Mouse (Mus musculus) skeletal muscle tissue, adult 2 months (tissue): ENCODE results near the gene Nubp2.
A peak's percentile ranks its signal among the peaks of the same experiment; 100 is the strongest.

ENCODE experiments used
- DNase-seq: peaks from one replicate; pipeline ENCODE4 v3.0.0-alpha.2; 2012; ENCODE audit warnings: low read depth, low spot score

Nubp2 gene

DNA sequence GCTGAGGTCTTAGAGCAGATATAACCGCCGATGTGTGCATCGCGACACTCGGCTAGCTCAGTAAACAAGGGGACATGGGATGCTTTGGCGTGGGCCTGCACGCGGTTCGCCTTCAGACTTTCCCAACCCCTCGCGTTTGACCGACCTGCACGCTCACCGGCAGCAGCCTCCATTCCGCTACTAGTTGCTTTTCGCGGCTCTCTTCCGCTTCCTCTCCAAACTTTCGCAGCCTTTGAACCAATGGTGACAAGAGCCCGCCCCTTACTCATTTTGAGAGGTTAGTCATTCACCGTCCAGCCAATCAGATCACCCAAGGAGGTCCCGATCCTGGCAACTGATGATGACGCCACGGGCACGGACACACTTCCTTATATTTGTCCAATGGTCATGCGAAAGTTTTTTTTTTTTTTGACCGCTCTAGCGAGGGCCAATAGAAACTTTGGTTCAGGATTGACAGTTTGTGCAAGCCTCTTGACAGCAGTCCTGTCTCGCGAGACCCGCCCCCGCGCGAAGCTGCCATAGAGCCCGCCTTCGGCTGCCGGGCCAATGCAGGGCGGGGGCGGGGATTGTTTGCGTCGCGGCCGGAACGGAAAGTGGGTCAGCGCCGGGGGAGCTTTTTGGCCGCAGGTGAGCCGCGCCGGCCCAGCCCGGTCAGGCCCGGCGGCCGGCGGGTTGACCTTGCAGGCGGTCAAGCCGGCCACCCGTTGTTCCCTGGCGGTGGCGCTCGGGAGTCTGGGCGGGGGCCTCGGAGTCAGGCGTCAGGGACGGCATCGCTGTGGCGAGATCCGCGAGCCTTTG, at the start of gene Nubp2, which contains the start of gene Spsb3:
Nubp2 (minus strand) TSS at position 216 of the 798 bp plus-strand sequence.
Spsb3 (plus strand) TSS at position 510 of the 798 bp plus-strand sequence.
- peak; percentile 100 for DNase-seq

DNA sequence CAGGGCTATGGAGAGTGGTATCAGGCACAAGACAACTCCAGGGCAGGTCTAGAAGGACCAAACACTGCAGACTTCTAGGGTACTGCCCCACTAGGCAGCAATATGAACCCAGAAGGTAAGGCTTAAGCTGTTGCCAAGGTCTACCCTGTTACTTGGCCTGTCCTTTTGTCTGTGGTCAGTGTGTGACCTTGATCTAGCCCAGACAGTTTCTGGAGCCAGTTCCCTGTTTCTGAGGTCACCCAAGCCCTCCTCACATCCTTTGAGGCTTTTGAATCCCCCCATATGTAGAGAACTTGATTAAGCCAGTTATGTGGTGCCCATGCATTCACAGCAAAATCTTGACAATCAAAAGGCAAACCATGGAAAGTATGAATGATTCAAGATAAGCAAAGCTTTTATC, 49.5 kb upstream of the Nubp2 start:
- DNase-seq = no peak

DNA sequence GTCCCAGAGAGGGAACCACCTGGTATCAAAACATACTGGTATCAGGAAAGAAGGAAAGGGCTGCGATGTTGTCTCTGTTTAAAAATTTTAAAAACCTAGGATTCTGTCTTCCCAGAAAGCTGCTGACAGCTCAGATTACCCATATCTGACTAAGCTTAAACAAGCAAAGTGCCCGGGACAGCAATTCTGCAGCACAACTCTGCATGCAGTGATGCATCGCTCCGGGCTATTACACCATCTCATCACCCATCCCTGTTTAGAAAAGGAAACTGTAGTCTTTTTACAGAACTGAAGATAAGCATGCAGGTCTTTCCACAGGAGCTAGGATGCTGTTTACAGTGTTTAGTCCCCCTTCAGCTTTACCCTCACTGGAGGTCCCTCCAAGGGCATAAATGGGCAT, 48.8 kb upstream of the Nubp2 start:
- DNase-seq = no peak

DNA sequence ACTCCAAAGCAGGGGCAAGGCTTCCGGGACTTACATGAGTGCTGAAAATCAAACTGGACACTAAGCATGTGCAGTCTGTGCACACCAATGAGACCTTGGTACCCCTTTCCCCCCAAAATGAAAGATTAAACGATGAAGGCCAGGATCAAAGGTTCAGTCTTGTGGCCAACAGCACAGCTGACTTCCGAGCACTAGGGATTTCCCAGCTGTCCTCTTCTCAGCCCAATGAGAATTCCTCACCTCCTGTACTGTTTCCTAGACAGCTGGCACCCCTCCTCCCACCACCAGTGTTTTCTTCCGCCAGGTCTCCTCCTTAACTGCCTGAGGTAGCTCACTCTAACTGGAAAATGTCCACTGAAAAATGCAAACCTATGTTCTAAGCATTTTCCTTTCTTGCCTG, 47.0 kb upstream of the Nubp2 start:
- DNase-seq = no peak

DNA sequence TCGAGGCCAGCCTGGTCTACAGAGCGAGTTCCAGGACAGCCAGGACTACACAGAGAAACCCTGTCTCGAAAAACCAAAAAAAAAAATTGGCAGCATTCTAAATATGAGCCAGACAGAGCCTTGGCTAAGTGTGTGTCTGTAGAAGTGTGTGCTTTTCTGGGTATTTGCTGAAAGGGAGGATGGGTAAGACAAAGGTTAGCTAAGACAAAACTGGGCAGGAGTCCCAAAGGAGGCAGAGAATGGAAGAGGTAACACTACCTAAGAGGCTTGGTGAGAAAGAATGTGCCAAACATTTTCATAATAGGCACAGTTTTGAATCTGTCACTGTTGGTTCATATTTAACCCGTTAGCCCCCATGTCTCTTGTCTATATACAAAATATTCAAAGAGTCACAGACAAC, 46.3 kb upstream of the Nubp2 start:
- no peak for DNase-seq

DNA sequence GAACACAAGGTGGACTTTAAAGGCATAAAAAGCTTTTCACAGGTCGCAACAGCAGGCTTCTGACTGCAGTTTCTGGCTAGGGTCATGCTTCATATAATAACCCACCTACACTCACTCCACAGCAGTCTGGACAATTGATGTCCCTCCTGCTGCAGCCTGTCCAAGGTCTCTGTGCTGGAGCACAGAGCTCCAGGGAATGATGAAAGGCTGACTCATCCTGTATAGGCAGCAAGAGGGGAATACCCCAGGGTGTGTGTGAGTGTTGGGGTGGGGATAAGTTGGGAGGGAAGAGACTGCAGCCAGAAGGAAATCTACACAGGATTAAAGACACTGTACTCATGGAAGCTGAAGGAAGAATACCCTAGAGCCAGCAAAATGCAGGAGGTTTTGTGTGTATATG, 43.4 kb upstream of the Nubp2 start:
- DNase-seq = no peak

DNA sequence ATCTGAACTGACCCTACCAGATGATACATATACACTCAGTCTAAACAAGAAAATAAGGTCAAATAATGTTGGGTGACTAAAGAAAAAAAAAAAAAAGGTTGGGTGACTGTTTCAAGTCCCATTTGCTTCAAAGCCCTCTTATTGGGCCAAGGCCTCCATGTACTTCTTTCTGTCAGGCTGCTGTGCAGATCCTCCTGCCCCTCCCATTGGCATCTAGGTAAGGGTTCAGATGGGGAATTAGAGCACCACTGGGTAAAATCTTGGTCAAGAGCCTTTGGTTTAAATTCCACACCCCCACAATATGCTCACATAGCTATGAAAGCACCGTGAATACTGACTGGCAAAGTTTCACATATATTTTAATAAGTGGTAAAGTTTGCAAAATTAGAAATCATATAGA, 37.1 kb upstream of the Nubp2 start:
- DNase-seq = no peak

DNA sequence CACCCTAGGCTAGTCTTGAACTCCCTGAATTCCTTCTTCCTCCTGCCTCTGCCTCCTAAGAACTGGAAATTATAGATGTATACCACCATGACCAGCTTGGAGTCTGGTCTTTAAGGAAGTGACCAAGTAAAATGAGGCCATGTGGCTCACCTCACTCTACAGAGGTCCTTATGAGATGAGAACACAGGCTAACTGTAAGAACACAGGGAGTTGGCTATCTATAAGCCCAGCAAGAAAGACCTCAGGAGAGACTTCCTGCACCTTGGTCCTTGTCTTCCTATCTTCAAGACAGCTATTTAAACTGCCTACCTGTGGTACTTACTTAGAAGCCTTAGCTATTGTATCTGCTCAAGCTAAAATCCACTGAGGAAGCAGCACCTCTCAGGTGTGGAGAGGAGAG, 27.8 kb upstream of the Nubp2 start:
- DNase-seq = no peak

DNA sequence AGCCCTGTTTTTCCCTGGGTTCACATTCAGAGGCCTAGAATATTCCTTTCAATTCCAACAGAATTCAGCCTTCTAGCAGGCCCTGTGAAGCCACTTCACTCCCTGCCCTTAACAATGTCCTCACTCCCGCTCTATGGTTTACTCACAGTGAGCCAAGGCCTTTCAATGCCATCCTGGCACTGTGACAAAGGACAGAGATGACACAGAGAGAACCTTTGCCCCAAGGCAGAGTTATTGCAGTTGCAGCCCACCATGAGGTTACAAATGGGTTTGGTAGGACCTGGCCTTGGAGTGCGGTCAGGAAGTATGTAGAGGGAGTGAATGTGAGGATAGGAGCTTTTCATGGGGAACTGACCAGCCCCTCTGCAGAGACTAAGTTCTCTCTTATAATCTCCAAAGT, 21.4 kb upstream of the Nubp2 start:
- DNase-seq = no peak

DNA sequence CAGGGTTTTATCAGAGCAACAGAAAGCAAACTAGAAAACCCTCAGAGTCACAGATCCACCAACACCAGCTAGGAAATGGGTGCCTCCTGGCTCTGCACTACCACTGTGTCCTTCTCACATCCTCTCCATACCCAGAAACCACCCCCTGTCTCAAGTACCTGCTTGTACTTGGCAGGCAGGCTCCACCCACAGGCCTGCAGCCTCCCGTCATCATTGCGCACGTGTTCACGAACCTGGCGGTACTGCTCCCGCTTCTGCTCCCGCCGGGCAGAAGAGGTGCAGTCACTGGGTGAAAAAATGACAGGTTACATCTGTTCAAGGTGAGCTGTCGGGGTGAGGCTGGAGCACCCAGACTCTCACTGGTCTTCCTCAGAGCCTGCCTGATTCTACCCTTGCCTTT, 17.6 kb upstream of the Nubp2 start:
- no peak for DNase-seq

DNA sequence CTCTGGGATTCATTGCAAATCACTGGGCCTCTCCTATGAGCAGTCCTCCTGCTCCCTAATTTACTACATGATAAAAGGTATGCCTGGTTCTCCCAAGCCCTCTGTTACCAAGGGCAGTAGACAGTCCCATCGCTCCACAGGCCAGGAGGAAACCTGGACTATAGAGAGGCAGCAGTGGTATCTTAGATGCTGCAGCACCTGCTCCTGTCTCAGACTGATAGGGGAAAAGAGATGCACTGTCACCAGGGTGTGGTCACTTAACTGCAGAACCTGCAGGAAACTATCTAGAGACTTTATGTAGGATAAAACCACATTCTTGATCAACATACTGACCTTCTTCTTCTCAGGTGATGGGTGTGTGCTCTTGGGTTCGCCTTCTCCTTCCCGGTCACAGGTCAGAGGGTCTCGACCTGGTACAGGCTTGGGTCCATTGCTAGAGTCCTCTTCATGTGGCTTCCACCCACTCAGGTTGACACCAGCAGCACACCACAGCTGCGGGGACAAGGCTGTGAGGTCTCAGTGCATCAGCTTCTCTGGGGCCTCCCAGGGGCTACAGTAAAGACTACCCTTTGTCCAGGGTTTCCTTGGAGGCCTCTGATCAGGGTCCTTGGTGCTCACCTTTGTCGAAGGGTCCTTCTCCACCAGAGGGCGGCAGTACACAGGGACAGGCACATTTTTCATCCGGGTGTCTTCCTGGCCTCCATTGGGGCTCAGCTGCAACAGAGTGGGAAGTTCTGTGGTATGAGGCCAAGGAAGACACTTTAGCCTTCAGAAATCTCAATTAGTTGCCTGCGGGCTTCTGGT, 16.7 kb upstream of the Nubp2 start:
- DNase-seq = no peak

DNA sequence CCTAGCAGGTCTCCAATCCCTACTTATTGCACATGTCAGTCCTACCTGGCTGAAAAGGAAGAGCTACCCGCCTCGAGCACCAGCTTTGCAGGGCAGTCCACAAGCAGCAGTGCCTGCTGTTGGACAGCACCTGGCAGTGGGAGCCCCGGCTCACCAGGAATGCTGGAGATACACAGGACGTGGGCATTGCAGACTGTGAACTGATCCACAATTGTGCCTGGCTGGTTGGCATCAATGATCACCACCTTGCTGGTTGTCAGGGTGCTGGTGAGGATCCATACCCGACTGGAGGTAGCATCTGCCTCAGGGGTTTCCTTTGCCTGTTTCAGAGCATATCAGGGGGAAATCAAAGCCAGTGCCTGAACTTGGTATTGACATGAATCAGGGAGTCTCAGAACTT, 16.0 kb upstream of the Nubp2 start:
- DNase-seq = no peak

DNA sequence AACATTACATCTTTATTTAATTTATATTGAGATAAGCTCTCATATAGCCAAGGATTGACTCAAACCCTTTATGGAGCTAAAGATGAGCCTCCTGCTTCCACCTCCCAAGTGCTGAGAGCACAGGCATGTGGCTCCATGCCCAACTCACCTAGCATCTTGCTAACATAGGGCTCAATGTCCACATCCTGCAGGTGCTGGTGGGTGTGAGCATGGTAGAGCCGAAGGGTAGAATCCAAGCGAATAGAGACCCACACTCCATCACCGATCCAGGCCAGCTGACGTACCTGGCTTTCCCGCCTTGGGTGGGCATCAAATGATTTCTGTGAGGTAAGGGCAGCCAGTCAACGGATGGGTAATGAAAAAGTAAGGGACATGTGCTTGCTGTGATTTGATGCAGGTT, 13.9 kb upstream of the Nubp2 start:
- no peak for DNase-seq

DNA sequence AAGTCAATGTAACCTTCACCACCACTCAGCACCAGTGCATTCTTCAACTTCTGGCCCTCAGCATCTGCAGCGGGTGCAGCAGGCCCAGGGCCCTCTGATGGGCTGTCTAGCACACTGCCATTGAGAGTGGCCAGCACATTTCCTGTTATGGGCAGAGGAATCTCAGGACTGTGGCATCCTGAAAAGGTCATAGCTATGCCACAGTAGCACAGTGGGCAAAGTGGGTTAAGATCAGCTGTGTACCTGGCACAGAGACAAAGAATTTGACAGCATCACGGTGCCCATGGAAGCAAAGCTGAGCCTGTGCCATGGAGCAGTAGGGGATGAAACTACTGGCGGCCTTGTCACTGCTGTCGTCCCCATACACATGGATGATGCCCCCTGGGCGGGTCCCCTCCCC, 13.0 kb upstream of the Nubp2 start:
- DNase-seq = no peak

DNA sequence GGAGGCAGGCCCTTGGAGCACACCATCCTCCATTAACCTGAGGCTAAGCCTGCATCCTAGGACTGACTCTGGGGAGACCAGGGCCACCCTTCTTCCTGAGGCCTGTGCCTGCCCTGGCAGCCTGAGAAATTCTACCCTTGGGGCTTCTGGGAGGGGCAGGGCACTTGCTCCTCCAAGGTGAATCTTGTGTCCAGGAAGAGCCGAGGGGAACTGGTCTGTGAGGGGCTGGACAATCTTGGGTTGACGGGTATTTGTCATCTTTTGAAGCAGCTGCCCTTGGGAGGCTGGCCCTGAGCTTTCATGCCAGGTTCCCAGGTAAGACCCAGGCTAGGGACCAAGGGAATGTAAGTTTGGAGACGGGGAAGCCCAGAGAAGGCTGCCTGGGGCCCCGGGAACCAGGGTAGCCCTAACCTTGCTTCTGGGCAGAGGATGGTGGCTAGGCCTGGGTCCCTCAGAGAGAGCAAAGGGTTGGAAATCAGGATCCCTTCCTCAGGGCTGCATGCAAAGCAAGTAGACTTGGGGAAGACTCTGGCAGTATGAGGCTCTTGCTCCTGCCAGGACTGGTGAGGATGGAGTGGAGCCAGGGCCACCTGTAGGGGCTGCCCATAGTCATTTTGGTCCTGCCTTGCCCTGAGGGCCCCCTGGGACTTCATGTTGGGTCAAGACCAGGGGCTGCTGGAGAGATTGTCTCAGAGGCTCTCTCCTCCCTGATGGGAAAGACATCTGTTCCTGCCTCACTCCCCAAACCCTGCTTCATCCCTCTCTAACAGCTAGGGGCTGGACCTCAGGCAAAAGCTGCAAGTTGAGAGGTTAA, 12.1 kb upstream of the Nubp2 start:
- no peak for DNase-seq

DNA sequence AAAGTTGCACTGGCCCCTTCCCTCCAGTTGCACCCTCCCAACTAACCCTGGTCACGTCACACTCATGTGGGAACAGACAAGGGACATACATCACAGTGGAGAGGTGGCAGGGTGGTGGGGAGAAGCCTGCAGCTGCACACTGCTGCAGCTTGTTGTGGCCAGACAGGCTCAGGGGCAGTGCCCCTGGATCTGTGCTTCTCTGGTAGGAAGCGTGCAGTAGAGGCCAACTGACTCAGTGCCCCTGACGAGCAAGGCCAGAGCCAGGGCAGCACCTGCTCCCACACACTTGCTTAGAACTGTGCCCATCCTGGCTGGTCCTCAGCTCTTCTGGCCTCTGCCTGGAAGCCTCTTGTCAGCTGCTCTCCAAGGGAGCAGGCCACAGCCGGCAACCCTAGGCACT, 11.5 kb upstream of the Nubp2 start:
- no peak for DNase-seq

DNA sequence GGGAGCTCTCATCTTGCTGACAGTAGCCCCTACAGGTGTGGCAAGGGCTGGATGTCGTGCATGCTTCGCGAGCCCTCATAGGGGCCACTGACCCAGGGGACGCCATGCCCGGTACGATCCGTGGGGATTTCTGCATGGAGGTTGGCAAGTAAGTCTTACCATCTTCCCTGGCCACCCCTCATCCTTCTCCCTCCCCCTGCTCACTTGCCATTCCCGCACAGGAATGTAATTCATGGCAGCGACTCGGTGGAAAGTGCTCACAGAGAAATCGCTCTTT, 10.8 kb upstream of the Nubp2 start:
- no peak for DNase-seq

DNA sequence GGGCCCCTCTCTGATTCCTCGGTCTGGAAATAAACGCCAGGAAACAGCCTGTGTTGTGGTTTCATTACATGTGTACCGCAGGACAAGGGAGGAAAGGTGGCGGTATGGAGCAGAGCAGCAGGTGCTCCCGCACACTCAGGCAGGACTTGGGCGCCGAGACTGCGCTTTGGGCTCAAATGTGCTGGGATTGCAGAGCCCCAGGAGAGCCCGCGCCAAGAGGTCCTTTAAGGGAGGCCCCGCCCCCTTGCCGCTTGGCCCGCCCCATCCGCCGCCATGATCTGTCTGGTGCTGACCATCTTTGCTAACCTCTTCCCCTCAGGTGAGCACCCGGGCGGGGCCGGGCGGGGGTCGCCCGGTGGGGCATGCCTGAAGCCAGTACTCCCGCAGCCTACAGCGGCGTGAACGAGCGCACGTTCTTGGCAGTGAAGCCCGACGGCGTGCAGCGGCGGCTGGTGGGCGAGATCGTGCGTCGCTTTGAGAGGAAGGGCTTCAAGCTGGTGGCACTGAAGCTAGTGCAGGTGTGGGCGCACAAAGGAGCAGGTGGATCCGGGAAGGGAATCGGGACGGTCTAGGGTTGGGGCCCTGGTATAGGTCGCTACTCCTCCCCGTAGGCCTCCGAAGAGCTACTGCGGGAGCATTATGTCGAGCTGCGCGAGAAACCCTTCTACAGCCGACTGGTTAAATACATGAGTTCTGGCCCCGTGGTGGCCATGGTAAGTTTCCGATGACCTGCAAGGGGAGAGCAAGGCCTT, 10.3 kb upstream of the Nubp2 start, which contains the start of gene Nme3:
Nme3 (plus strand) TSS at position 260 of the 752 bp plus-strand sequence.
- no peak for DNase-seq

DNA sequence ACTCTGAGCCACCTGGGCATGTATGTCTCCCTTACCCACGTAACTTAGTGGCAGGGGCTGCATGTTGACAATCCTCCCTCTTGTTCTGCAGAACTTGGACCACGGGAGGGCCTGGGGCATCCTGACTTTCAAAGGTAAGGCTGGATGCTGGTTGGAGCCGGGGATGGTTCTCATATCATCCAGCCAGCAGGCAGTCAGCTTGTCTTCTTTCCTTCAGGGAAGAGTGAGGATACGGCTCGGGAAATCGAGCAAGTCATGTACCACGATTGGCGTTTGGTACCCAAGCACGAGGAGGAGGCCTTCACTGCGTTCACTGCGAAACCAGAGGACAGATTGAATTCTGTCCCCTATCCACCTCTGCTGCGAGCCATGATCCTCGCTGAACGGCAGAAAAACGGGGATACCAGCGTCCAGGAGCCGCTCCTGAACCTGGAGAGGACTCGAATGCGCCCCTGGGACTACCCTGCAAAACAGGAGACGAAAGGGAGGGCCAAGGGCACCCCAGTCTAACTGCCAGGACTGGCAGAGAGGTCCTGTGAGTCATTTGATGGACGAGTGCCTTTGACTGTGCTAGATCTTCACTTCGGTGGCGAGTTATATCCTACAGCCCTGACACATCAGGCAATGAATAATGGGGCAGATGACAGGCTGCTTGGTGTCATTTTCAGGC, 9.6 kb upstream of the Nubp2 start:
- DNase-seq = no peak

DNA sequence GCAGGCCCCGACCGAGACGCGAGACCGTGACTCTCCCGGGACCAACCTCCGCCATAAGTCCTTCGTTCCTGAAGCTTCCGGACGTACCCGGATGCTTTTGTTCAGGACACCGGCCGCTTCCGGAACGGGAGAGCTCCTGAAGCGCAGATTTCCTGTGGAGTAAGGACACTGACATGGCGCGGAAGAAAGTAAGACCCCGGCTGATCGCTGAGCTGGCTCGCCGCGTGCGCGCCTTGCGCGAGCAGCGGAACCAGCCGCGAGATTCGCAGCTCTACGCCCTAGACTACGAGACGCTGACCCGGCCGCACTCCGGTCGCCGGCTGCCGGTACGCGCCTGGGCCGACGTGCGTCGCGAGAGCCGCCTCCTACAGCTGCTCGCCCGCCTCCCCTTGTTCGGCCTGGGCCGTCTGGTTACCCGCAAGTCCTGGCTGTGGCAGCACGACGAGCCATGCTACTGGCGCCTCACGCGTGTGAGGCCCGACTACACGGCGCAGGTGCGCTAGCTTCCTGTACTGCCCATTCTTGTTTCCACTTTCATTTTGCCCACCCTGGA, 8.9 kb upstream of the Nubp2 start, which contains the start of the genes Eme2 and Mrps34:
Eme2 (minus strand) TSS at position 93 of the 553 bp plus-strand sequence.
Mrps34 (plus strand) TSS at position 122 of the 553 bp plus-strand sequence.
- DNase-seq = peak; percentile 78
